Mouse (Mus musculus): Measurements from ENCODE around the gene Gadd45b.

The Gadd45b gene

DNA sequence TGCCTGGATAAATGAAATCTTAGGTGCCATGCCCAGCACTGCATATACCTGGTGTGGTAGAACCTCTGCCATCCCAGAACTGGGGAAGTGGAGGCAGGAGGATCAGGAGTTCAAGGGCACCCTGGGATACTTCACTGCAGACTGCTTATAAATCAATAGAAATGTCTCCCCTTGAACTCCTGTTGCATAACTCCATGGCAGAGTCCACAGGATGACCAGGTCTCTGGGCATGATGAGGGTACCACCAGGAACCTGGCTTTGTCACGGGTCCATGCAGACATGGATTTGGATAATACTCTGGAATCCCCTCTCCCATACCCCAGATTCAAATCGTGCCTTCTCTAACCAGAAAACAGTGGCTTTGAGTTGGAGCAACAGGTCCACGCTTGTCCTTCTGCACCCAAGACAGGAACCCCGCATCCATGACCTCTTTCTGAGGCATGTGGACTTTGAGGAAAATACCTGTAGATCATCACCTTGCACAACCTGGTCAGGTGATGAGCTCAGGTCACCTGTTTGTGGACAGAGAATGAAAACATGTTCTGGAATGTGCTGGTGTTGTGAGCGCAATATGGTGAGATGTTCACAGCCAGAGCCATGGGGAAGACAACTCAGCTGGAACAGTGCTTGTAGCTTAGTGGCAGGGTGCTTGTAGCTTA, 29.2 kb downstream of the Gadd45b start:
- no peak for DNase-seq

GRCm38 (mm10) chr10:80960551-80961508, 31.0 kb downstream of the Gadd45b start:
- DNase-seq, result peak; percentile 76

DNA sequence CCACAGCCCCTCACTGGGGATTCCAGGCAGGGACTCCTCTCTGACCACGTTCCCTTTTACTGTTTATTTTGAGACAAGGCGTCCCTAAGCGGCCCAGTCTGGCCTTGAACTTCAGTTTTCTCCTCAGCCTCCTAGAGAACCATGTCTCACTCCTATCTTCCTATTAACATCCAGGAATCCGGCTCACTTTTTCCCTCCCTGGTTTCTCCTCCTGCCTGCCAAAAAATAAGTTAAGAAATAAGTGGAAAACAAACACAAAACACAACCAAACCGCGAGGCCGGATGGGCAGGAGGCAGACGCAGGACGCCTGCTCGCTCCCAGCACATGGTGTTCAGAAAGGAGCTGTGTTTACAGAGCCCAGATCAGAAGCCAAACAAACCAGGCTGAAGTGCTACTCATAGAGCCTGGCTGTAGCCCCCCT, 32.2 kb downstream of the Gadd45b start:
- DNase-seq, result peak in 1 of 2 experiments; percentile 47

DNA sequence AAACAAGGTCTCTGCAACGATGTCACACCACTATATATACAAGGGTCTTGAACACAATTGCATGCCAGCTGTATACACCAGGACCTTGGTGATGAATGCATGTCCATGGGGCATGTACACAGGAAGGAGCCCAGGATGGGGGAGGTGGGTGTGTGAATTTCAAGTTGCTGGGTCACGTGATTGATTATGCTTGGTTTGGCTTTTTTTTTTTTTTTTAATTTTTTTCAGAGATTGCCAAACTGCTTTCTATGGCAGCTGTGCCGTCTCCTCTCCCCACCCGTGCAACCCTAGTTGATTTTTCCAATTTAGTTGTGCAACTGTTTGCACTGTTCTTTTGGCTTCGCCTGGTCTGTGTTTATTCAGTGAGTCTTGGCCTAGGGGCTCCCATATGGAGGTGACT, 32.7 kb downstream of the Gadd45b start:
- no peak for DNase-seq

- DNase-seq, result peak; percentile 73 to 82
Measured at GRCm38 (mm10) chr10:80963031-80963975, 33.4 kb downstream of the Gadd45b start.

DNA sequence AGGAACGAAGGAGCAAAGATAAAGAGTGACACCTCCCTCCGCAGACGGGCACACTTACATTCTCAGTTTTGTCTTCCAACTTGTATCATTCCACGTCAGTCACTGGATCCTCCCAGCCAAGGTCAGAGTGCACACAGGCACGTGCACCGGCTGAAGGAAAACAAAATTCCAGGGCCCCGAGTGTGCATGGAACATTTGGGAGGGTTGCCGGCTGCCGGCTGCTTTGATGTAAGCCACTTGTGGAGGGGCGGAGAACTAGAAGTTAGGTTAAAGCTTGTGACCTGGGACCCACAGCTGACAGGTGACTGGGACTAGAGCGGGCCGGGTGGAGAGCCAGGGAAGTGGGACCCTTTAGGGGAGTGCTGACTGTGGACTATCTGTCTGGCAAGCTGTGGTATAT, 36.4 kb downstream of the Gadd45b start:
- DNase-seq, result peak; percentile 68 to 72

- DNase-seq, result no peak
Measured at GRCm38 (mm10) chr10:80967101-80967656, 37.3 kb downstream of the Gadd45b start.

DNA sequence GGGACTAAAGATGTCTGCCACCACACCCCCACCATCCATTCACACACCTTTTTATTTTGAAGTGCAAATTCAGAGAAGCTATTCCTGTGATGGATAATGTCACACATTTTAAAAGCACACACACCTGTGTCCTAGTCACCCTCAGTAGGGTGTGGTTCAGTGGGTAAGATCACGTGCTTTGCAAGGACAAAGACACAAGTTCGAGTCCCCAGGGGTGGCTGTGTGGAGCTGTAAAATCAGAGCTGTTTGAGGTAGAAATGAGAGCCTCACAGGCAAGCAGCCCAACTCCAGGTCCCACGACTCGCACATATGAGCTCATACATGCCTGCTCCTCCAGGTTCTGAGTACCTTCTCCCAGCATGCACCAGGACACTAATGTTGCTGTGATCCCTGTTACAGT, 38.2 kb downstream of the Gadd45b start:
- no peak for DNase-seq

GRCm38 (mm10) chr10:80969298-80969697, 39.4 kb downstream of the Gadd45b start:
- DNase-seq, result no peak

DNA sequence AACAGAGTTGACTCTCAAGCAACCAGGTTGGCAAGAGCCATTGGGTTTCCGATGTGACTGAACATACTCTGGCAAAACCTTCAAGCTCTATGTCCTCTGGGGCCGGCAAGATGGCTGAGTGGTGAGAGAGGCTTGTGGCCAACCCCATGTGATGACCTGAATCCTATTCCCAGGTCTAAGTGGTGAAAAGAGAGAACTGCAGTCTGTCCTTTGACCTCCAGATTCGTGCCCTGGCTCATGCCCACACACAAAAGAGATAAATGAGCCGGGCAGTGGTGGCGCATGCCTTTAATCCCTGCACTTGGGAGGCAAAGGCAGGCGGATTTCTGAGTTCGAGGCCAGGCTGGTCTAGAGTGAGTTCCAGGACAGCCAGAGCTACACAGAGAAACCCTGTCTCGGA, 40.3 kb downstream of the Gadd45b start:
- no peak for DNase-seq

GRCm38 (mm10) chr10:80971533-80971932, 41.7 kb downstream of the Gadd45b start:
- DNase-seq, result peak; percentile 77 to 87

DNA sequence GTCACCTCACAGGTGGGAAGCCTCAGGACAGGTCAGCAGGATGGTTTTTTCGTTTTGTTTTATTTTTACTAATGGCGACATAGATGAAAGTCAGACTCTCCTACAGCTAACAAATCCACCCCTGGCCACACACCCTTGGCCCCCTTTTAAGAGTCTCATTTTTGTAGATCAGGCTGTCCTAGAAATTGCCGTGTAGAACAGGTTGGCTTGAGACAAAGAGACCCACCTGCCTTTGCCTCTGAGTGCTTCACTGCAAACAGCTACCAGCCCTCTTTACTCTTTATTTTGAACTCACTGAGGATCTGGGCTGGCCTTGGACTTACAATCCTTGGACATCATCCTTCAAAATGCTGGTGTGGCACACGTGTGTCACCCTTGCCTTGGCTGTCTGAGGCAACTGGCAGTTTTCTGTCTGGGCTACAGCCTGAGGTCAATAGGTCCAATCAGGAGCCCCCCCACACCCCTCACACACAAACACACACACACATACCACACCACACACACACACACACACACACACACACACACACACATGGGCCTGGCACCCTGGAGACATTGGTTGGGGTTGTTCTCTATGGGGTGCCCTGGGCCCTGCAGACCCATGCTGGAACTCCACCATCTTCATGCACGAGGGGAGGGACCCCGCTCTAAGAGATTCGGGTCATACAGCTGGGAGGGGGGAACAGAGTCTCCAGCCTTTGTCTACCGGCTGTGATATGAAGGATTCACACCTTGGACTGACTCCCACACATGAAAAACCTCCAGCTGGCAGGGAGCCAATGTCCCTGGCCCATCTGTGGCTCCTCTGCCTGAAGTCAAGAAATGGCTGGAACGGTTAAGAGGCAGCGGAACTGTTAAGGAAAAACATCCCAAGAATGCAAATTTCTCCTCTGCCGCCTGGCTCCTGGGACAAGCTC, 42.5 kb downstream of the Gadd45b start:
- DNase-seq, result peak; percentile 55 to 80

DNA sequence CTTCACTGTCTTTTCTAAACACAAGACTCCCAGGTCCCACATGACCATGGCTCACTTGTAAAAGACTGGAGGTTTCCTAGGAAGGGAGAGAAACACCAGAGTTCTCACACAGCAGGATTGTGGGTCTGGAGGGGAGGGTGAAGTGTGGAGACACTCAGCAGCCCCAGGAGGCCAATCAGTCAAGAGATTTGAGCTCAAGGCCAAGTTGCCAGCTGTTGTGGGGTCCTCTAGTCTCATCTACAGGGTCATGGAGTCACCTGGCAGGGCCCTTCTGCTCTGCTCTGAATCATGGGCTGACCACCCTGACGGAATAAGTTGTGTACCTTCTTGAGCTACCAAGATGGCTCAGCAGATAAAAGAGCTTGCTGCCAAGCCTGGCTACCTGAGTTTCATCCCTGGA, 43.8 kb downstream of the Gadd45b start:
- DNase-seq, result peak in 1 of 2 experiments; percentile 38

DNA sequence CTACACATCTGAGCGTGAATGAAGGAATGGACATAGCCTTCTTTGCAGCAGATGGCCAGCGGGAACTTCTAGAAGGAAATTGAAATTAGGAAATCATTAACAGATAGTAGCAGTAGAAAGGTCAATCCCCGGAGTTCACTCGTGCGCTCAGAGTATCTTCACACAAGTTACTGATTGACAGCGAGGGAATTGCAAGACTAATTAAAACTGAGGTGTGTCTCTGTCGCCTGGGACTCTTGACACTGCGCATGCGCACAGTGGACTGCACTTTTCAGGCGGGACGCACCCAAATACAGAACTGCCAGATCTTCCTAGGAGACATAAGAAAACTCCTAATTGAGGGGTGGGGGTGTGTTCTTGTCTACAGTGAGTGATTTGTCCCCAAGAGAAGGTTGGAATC, 45.6 kb downstream of the Gadd45b start:
- peak; percentile 79 to 87 for DNase-seq

- DNase-seq, result no peak
Measured at GRCm38 (mm10) chr10:80981564-80982112, 51.8 kb downstream of the Gadd45b start.

All from kidney, postnatal 36 days (tissue).